Mouse (Mus musculus) MEL-GATA-1-ER (cell line): ENCODE measurements at regions not wholly inside any gene's neighbourhood (a gene's known extent, or its start where the extent isn't known, plus 50 kb on each side); places are given as distances from the start of the nearest gene placed in this dataset.

Experiments
- DNase-seq: peaks from one replicate; pipeline ENCODE4 v3.0.0-alpha.2; 2012; ENCODE audit warnings: low read depth; ENCODE audit errors: extremely low read depth

GRCm38 (mm10) chr6:148602894-148603293, 158.7 kb upstream of the Tmtc1 start:
- no peak for DNase-seq

DNA sequence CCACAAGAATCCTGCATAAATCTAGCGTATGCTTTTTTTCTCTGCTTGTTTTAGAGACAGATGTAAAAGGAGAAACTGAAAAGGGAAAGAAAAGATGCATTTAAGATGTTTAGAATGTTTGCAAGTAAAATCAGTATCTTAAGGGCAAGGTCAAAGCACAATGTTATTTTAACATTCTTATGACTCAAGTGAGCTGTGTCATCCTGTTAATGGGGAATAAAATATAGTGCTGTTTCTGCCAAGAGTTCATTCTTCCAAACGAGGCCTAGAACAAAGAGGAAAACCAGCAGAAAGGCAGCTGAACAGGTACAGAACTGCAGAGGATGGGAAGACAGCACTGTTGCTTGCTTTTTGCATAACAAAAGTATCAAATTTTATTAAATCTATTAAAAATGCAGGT, 156.7 kb upstream of the Tmtc1 start:
- DNase-seq, result no peak

- DNase-seq, result no peak
These were observed 155.3 kb upstream of the Tmtc1 start for GRCm38 (mm10) chr6:148599473-148599872.

- DNase-seq, result no peak
These were observed 154.7 kb upstream of the Tmtc1 start for GRCm38 (mm10) chr6:148598746-148599337.

- DNase-seq, result no peak
These were observed 151.0 kb upstream of the Tmtc1 start for GRCm38 (mm10) chr6:148595009-148595770.

DNA sequence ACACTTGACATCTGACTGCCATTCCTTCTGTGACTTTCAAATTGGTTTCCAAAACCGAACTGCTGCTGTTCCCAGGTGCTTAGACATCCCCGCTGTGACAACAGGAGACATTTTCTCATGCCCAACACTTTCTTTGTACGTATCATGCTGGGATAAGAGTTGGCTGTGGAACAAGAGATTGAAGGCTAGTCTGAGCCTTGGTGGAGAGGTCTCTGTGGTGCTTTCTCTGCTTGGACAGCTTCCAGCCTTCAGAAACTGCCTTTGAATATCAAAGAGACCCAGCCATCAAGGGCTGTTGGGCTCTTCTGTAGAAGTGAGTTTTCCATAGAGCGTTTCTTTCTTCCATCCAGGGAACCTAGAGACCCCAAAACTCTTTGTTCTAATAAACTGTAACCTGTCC, 144.8 kb upstream of the Tmtc1 start:
- DNase-seq, result no peak

GRCm38 (mm10) chr6:148586439-148587321, 142.5 kb upstream of the Tmtc1 start:
- no peak for DNase-seq

DNA sequence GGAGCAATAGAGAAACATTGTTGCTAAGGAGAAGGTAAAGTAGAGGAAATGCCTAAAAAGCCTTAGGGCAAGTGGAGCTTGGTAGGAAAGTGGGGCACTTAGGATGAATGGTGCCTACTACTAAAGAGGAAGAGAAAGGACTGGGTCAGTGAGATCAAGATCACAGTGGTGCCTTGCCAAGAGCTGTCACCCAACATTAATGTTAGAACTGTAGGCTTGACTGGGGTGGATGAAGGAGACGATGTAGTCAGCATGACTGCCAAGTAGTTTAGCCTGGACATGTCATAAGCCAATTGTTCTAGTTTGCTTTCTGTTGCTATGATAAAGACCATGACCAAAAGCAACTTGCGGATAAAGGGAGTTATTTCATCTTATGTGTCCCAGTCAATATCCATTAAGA, 139.9 kb upstream of the Tmtc1 start:
- no peak for DNase-seq

GRCm38 (mm10) chr6:148578281-148578680, 134.1 kb upstream of the Tmtc1 start:
- no peak for DNase-seq

DNA sequence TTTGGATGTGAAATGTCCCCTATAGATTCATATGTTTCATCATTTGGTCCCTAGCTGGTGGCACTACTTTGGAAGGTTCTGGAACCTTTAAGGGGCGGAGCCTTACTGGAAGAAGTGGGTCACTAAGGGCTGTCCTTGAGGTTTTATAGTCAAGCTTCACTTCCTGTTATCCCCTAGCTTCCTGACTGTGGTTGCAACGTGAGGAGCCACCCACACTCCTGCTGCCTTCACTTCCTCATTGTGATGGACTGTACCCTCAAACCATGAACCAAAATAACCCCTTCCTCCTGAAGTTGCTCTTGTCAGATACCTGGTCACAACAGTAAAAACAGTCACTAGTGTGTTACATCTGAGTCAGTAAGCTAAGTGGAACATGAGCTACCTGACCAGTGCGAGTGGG, 133.5 kb upstream of the Tmtc1 start:
- peak; percentile 6 for DNase-seq

GRCm38 (mm10) chr6:148574742-148575453, 130.7 kb upstream of the Tmtc1 start:
- no peak for DNase-seq

GRCm38 (mm10) chr6:148572201-148572600, 128.0 kb upstream of the Tmtc1 start:
- no peak for DNase-seq

- no peak for DNase-seq
These were observed 127.5 kb upstream of the Tmtc1 start for GRCm38 (mm10) chr6:148571651-148572050.

GRCm38 (mm10) chr6:148564146-148564545, 120.0 kb upstream of the Tmtc1 start:
- DNase-seq, result no peak

DNA sequence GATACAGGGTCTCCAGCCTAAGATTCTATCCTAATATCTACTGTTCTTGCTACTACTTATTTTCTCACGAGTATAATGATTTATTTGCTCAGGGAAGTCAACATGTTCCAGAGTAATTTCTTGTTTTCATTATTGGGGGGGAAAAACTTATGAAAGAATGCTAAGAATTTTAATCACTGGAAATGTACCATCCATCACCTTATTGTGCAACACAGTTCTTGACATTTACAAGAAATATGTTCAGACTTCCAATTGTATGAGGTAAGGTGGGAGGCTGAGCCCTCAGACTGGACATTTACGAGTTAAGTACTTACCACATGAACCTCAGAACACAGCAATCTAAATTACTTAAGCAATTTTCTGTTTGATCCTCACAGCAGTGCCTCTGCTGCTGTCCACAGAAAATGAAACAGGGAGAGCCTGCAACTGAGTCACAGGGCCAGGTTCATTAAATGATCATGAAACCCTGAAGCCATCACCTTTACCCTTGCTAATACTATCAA, 118.1 kb upstream of the Tmtc1 start:
- no peak for DNase-seq

DNA sequence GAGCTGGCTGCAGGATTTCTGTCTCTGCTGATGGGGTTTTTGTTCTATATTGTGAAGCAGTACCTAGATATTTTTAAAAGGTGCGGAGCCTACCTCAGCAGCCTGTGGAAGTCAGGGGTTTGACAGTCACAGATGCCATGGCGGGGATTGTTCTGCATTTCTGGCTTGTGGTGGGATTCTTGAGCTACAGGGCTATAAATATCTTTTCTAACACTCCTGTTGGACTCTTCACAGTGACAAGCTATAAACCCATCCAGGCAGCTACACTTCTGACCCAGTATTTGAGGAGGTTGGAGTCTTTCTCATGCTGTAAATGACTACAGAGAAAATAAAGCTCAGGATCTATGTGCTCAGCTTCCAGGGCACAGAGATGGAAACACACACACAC, 112.3 kb upstream of the Tmtc1 start:
- DNase-seq, result no peak

GRCm38 (mm10) chr6:148555651-148556483, 111.7 kb upstream of the Tmtc1 start:
- no peak for DNase-seq

GRCm38 (mm10) chr6:148554463-148554862, 110.3 kb upstream of the Tmtc1 start:
- DNase-seq, result no peak

- DNase-seq, result no peak
These were observed 109.4 kb upstream of the Tmtc1 start for GRCm38 (mm10) chr6:148553616-148554015.

- DNase-seq, result no peak
These were observed 106.9 kb upstream of the Tmtc1 start for GRCm38 (mm10) chr6:148551097-148551496.
